Mouse (Mus musculus): ENCODE measurements around the gene Mad2l1bp.

DNA sequence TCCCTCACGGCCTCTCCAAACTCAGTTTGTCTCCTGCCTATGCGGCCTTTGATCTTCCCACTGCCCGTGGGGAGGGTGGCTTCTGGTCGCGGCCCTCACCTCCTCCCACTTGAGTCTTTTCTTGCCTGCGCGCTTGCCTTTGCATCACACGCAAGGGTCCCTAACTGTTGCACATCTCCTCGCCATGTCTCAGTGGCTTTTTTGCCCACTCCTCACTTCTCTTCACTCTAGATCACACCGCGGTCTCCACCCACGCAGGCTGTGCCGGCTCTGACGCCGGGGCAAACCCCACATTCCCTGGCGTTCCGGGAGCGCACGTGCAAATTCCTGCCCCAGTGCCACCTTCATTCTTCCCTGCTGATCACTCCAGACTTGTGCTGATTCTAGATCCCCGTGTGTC lies 49.7 kb upstream of the Mad2l1bp start:
- TF ChIP-seq CTCF (conservative IDR thresholded peaks at IDR 0.05 in 1 of 2, IDR thresholded peaks at IDR 0.05 in 1 of 2; ENCODE audit: low read depth in 2 of 2, low read length in 2 of 2) (no peak), EP300 (IDR thresholded peaks at IDR 0.05; ENCODE audit: low read length) (no peak), USF1 (IDR thresholded peaks at IDR 0.05; ENCODE audit: low read depth, low read length) (no peak), POLR2A (IDR thresholded peaks at IDR 0.05; ENCODE audit: low read depth, low read length) (no peak), MAX (IDR thresholded peaks at IDR 0.05; ENCODE audit: low read length) (no peak), BHLHE40 (IDR thresholded peaks at IDR 0.05; ENCODE audit: low read depth, low read length) (peak; percentile 82)

Measured in CH12.LX (cell line).